Mouse (Mus musculus) kidney, postnatal 10 days (tissue): ENCODE data around the gene Npepps.
A peak's percentile ranks its signal among the peaks of the same experiment; 100 is the strongest.
"Not testable (repeated sequence)": the region's sequence is repeated elsewhere in the genome, so short reads cannot be mapped to it uniquely, and the experiment has no call there.

Source experiments
- DNase-seq: peaks from one replicate; pipeline ENCODE4 v3.0.0; 2021; ENCODE audit warnings: mixed read lengths

Gene Npepps

DNA sequence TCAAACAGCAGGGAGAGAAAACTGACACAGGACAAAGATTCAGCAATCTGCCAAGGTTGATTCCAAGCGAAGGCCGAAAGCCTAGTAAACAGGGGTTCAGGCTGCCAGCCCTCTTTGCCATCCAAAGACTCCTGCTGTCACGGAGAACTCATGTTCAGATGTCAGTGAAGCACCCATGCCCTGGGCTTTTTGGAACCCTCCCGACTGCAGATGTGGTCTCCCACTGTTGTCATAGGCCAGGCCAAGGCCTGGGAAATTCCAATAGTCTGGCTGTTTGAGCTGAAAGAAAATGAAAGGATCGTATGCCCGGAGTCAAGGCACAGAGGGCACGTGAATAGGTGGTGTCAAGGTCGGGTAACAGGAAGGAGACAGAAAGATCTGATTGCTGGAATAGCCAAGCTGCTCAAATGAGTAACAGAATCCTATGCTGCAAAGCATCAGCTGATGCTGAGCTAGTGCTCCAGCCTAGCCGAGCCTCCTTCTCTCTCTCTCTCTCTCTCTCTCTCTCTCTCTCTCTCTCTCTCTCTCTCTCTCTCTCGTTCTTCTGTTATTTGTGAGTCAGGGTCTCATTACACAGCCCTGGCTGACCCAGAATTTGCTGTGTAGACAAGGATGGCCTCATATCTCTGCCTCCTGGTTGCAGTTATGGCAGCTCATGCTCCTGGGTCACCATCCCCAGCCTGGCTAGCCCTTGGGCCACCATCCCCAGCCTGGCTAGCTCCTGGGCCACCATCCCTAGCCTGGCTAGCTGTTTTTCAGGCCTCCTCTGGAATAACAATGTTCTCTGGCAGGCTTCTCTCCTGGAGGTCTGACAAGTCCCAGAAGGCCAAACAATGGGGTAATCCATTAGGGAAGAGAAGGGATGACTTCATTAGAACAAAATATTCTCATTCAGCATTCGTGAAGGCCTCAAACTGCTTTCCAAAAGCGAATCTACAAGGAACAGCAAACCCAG is 9.1 kb upstream of the Npepps start:
- DNase-seq: no peak

DNA sequence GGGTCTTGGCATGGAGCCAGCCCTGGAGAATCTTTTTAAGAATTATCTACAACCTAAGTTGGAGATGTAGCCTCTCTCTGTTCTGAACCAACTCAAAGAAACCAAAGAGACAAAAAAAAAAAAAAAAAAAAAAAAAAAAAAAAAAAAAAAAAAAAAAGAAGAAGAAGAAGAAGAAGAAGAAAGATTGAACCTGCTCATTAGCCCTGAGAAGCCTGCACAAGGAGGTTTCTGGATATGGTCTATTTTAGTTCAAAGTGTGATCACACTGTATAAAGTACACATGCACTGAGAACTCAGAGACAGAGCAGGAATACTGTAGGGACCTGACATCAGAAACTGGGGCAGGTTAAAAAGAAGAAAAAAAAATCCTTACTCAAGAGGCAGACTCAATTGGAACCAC is 7.2 kb upstream of the Npepps start:
- DNase-seq: no peak

DNA sequence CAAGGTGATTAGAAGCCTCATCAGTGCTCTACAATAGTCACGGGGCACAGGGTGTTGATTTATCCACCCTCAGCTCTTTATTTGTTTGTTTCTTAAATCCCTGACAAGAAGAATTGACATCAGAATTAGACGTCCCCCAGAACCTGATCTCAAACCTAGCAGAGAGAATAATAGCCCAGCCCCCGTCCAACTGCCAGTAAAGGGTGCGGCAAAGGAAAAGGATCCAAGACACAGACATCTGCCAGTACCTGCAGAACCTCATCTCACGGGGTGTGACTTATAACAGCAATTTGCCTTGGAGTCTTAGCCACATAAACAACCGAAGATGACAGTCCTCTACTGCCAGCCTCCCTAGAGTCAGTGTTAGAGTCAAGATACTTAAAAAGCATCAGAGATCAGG is 6.5 kb upstream of the Npepps start:
- no peak for DNase-seq

DNA sequence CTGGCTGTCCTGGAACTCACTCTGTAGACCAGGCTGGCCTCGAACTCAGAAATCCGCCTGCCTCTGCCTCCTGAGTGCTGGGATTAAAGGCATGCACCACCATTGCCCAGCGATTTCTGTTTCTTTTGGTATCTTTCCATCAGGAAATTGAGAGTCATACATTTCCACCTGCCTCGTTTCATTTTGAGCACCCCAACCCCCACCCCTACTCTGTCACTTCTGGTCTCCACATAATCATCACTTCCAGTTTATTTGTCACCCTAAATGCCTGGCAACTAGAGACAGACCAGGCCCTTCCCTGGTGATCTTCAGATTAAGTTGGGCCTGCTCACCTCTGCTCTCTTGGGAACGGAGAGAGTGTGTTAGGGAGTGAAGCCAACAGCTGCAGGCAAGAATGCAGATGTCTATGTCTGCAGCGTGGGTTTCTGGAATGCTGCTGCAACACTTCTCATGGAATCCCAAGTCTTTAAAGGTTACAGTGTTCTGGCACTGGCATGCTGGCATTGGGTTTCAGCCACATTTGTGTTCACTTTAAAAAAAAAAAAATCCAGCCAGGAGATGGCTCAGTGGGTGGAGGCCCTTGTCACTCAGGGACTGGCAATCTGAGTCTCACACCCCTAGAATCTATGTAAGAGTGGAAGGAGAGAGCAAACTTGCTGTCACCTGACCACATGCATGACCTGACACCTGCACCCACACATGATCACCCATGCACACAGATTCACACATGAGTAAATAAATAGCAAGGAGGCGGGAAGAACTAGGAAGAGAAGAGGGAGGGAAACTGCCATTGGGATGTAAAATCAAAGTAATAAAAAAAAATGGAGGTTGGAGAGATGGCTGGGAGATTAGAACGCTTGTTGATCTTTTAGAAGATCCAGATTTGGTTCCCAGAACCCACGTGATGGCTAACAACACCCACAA is 5.7 kb upstream of the Npepps start:
- DNase-seq: no peak

DNA sequence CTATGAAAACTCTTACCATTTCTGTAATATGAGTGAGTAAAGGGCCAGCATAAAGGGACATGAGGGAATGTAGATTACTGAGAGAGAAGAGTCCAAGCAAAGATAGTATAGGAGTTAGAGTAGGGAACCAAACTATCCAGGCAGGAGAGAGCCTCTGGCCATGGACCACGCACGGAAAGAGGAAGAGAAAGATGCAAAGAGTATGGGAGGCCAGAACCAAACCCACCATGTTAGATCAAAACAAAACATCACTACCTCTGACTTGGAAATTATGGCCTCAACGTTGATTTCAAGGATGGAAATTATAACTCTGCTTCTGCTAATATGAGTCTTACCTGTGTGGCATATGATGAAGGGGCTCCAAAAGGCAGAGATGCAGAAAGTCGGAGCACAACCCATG is 4.4 kb upstream of the Npepps start:
- no peak for DNase-seq

DNA sequence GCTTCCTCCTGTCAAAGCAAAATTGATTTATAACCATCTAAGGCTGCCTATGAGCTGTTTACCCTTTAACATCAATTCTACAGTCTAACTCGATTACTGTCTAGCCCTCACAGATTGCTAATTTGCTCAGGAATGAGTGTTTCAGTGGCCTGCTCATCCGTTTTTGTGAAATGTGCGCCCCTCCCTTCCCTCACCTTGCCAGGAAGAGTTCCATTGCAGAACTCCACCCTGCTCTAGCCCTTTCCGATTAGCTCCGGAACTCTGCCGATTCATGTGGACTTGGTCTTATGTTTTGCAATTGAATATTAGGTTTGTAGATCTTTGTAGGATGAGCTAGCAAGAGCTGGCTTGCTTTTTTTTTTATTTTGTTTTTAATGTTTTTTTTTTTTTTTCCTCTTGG is 1.7 kb upstream of the Npepps start:
- DNase-seq: no peak

DNA sequence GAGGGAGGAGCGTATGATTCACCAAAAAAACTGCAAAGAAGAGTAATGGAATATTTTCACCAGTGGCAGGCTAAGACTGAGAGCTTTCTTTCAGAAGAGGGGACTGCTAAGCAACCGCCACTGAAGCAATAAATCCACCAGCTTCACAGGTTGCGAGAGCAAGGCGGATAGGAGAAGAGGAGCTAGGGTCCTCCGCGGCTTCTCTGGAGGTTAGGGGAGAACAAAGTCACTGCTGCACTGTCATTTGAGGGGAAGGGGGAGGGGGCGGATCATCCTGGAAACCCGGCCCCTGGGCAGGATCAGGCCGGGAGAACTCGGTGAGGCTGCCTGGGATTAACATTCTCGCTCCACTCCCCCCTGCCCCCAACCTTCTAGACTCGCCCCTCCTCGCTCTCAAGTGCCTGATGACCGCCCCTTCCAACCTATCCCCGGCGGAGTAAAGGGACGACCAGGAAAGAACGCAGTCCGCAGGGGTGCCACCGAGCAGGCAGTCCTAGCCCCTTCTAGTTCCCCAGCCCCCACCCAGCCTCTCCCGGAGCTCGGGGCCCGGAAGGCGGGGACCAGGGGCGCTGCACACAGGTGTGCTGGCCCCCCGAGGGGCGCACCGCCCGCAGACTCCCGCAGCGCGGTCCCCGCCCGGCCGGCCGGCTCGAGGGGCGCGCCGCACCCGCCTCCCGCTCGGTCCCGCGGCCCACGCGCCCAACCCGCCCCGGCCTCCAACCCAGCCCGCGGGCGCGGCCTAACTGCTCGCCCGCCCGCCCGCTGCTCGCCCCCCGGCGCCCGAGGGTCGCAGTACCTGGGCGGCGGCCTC is 828 bp downstream of the Npepps start:
- peak; percentile 81 for DNase-seq

DNA sequence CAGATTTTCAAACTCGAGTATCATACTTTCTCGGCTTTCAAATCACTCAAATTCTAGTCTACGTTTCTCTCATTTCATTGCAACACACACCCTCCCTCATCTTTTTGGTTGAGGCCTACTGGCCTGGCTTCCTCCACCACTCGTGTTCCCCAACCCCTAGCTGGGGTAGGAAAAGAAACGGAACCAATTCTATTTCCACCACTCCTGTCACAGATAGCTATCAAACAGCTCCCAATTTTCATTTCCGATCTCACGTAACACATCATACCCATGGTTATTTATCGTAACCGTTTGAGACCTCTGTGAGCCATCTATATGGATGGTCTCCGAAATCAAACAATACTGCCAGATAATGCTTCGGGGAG is 1.4 kb downstream of the Npepps start:
- no peak for DNase-seq

DNA sequence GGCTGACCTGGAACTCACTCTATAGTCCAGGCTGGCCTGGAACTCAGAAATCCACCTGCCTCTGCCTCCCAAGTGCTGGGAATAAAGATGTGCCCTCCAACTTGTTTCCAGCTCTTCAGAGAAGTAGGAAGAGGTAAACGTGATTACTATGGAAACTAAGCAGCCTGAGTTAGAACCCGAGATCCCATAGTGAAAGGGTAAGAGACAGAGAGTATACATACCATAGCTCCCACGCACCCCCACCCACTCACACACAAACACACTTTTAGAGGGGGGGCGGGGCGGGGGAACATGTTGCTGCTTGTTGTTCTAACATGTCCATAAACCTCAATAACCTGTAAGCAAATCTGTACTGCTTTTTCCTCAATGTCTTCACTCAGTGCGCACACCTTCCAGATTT is 2.0 kb downstream of the Npepps start:
- DNase-seq: no peak

DNA sequence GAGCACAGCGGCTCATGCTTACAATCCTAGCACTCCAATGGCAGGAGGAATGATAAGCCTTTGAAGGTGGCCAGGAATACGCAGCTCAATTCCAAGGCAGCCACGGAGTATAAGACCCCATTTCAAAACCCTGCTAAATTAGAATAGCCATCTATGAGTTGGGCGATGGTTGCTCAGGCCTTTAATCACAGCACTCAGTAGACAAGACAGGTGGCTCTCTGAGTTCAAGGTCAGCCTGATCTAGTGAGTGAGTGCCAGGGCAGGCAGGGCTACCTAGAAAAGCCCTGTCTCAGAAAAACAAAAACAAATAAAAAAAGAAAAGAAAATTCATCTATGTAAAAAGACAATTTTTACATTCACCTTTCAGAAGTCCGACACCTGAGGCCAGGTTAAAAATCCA is 3.3 kb downstream of the Npepps start:
- DNase-seq: no peak

DNA sequence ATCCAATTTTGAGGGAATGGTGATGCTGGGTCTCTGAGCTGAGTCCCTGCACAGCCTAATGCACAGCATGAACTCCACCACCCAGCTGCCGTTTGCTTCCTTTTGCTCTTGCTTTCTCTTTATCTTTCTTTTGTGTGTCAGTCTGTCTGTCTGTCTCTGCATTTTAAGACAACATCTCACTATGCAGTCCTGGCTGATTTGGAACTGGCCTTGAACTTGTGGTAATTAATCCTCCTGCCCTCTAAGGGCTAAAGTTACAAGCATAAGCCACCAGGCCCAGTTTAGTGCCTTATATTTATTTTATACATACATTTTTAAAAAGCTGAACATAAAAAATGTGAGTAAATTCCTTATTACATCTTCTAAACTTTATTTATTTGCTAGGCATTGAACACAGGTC is 4.4 kb downstream of the Npepps start:
- no peak for DNase-seq

DNA sequence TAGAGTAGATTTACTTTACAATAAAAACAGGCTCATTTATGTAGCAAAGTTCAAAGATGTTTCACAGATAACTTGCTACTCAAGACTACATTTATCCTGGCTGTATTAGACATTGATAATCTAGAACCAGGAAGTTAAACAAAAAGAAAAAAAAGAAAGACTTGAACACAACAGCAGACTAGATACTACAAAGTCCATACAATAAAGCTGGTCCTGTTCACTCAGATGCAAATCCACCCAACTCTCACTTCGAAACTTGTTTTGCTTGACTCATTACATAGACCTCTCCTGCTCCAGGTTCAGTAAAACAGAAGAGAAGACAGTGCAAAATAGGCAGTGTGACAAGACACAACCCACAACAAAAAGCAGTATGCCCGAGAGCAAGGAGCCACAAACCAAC is 5.1 kb downstream of the Npepps start:
- DNase-seq: no peak

DNA sequence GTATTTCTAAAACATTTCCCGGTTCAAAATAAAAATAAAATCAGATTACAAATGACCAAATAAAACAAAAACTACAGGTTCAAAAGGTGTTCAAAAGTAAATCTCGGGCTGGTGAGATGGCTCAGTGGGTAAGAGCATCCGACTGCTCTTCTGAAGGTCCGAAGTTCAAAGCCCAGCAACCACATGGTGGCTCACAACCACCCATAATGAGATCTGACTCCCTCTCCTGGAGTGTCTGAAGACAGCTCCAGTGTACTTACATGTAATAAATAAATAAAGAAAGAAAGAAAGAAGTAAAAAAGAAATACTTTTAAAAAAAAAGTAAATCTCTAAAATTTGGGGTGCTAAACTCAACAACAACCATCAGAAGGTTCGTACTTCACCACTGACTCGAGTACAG is 5.5 kb downstream of the Npepps start:
- DNase-seq: not testable (repeated sequence)

DNA sequence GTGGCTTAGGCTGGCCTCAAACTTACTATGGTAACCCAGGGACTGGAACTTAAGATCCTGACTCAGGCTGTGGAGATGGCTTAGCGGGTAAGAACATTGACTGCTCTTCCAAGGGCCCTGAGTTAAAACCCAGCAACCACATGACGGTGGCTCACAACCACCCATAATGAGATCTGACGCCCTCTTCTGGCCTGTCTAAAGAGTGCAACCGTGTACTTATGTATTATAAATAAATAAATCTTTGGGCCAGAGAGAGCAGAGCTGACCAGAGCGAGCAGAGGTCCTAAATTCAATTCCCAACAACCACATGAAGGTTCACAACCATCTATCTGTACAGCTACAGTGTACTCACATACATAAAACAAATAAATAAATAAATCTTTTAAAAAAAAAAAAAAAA is 6.8 kb downstream of the Npepps start:
- DNase-seq: no peak

DNA sequence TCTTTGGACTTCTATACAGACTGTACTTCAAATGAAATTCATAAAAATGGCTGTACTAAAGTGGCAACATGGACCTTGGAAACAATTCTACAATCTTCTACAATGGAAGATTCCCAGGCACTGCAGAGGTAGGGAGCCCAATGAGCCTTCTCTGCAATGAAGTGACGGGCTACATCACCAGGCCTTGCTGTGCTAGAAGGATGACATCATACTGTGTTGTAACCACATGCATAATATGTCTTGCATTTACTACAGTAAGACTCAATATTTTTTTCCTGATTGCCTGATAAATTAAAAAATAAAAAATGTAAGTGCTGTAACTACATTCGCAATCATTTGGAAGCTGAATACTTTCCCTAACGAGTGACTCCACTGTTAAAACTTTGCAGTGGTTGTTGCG is 7.6 kb downstream of the Npepps start:
- DNase-seq: no peak

DNA sequence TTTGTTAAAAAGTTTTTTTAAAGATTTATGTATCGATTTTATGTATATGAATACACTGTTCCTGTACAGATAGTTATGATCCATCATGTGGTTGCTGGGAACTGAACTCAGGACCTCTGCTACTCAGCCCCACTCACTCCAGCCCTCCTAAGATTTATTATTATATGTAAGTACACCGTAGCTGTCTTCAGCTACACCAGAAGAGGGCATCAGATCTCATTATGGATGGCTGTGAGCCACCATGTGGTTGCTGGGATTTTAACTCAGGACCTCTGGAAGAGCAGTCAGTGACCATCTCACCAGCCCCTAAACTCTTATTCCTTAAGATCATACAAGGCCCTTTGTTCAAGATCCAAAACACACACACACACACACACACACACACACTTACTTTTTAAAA is 10.4 kb downstream of the Npepps start:
- DNase-seq: not testable (repeated sequence)

DNA sequence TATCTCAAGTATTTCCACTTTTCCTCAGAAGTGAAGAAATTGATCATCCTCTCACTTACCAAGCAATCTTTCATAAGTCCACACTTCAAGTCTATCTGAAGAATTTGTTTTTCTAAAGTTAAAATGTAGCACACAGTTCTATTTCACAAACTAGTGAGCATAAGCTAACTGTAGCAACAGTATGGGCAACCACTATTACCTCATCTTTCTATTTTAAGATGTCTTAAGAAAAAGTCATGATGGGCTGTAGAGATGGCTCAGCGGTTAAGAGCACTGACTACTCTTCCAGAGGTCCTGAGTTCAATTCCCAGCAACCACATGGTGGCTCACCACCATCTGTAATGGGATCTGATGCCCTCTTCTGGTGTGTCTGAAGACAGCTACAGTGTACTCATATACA is 13.9 kb downstream of the Npepps start:
- not testable (repeated sequence) for DNase-seq

DNA sequence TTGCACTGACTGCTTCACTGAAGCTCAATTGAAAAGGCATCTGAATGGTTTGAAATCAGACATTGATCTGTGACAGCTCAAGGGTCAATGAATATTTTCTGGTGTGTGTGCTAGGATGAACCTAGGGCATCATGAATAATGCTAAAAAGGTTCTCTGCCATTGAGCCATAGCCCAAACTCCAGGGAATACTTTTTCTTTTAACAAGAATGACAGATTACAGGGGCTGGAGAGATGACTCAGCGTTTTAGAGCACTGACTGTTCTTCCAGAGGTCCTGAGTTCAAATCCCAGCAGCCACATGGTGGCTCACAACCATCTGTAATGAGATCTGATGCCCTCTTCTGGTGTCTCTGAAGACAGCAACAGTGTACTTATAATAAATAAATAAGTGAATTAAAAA is 30.8 kb downstream of the Npepps start:
- DNase-seq: not testable (repeated sequence)

DNA sequence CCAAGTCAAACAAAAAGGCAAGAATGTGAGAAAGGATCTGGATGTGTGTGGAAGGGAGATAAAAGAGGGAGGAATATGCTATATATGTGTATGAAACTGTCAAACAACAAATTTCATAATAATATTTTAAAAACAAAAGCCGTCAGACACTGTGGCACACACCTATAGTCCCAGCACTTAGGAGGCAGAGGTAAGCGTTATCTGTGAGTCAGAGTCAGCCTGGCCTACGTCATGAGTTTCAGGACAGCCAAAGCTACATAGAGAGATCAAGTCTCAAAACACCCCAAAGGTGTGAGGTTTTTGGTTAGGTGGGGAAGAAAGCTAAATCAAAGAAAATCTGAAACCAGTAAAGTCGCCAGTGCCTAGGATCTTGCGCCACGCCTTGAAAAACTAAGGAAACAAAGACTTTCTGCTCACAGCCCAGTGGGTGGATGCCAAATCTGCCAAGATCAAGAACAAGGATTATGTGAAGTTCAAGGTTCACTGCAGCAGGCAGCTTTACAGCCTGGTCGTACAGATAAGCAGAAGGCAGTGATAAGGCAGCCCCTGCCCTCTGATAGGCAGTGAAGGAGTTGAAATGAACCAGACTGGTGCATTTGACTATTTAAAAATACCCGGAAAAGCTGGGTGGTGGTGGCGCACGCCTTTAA is 33.8 kb downstream of the Npepps start:
- no peak for DNase-seq

DNA sequence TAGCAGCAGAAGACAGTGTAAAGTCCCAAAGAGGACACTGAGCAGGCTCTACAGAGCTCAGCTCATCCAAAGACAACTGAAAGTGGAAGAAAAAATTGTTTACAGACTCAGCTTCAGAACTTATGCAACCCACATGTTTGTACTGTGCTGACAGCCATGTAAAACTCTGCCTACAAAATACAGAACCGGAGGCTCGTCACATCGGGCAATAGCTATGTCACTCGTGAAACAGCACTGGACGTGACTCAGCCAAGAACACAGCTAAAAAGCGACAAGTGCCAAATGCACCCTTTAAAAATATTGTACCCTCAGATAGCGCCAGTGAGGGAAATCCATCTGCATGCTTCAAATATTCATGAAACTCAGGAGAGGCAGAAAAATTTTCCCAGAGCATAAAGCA is 39.1 kb downstream of the Npepps start:
- DNase-seq: no peak

DNA sequence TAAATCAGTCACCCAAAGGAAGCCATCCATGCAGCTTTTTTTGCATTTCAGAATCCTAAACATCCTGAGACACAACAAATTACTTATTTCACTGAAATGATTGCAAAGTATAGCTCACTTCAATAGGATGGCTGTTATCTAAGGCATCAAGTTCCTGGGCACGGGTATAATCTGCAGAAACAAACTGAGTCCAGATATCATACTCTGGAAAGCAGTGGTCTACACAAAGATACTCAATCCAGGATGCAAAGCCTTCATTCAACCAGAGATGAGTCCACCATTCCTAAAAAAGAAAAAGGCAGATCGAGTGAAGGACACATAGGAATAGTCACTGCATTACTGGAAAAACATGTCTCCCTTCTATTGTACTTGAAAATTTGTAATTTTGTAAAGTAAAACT is 42.5 kb downstream of the Npepps start:
- no peak for DNase-seq

DNA sequence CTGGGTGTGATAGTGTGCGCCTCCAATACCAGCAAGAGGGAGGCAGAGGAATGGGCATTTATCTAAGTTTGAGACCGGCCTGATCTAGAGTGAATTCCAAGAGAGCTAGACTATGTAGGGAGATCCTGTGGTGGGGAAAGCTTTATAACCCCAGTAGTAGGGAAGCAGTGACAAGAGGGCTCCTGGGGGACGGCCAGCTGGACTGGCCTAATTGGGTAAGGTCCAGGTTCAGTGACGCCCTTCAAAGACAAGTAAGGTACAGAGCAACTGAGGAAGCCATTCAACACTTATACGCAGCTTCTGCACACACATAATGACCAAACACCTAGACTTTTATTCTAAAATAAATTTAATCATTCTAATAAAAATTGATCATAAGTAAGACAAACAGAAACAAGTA is 48.0 kb downstream of the Npepps start:
- DNase-seq: no peak

DNA sequence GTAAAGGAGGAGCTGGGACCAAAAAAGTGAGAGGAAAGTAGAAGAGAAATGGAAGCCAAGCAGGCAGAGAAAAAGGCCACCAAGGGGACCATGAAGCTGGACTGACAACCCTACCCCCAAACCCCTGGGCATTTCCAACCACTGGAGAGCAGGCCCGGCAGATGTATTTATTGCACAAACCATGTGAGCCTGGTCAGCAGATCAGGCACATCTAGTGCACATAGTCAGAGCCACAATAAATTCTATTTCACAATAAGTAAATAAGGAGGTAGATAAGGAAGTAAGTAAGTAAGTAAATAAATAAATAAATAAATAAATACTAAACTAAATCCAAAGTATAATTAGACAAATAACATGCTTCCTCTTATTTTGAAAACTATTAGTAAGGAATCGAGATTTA is 51.0 kb downstream of the Npepps start:
- no peak for DNase-seq
